Mouse (Mus musculus) hindbrain, embryonic 10.5 days (tissue): Measurements from ENCODE around the gene Creb3l4. TPM values are rescaled to one million over a fixed set of nuclear protein-coding genes. Genes with fewer than 3 reads are reported as not detected.
A peak's percentile ranks its signal among the peaks of the same experiment; 100 is the strongest.
"Not testable (repeated sequence)": the region's sequence is repeated elsewhere in the genome, so short reads cannot be mapped to it uniquely, and the experiment has no call there.

Source experiments
- DNase-seq: peaks from one replicate; pipeline ENCODE4 v3.0.0-alpha.2; 2017; ENCODE audit warnings: low spot score
- H3K27ac ChIP-seq: fragments of 300-500 bp; sonication (generic); 2 replicates; pipeline ENCODE4 v1.5.1; 2016; ENCODE audit warnings: mild to moderate bottlenecking, moderate library complexity
- H3K27me3 ChIP-seq: fragments of 300-500 bp; sonication (generic); 2 replicates; pipeline ENCODE4 v1.6.1; 2016; ENCODE audit warnings: mild to moderate bottlenecking; ENCODE audit not compliant: poor library complexity, insufficient read depth, severe bottlenecking
- H3K36me3 ChIP-seq: fragments of 300-500 bp; sonication (generic); 2 replicates; pipeline ENCODE4 v1.6.1; 2016; ENCODE audit warnings: mild to moderate bottlenecking, moderate library complexity
- H3K4me1 ChIP-seq: fragments of 300-500 bp; sonication (generic); replicated peaks from 2 replicates; pipeline ENCODE4 v1.6.1; 2016; ENCODE audit warnings: mild to moderate bottlenecking
- H3K4me3 ChIP-seq: fragments of 300-500 bp; sonication (generic); 2 replicates; pipeline ENCODE4 v1.5.1; 2016; ENCODE audit warnings: mild to moderate bottlenecking, moderate library complexity
- H3K9me3 ChIP-seq: fragments of 300-500 bp; sonication (generic); 2 replicates; pipeline ENCODE4 v1.6.1; 2016; ENCODE audit warnings: mild to moderate bottlenecking, moderate library complexity
- WGBS: fragments of 180-500 bp; shearing (Covaris S2); methylation state at CpG from one replicate; pipeline ENCODE4 v1.1.7; 2016; 5-methylcytosine and 5-hydroxymethylcytosine counted together
- polyA plus RNA-seq: library from polyadenylated mRNA; unstranded; fragments of >200 nt; fragmentation: Nextera tagmentation; extraction: Ambion mirVana; gene quantifications from 2 replicates; pipeline ENCODE4 v1.2.1, GENCODE M21; 2016

Gene Creb3l4
- polyA plus RNA-seq, 1 experiment from 2014 or later: 4.2 TPM

- Histone ChIP-seq H3K36me3 (peaks cover 53% of the 10 kb centered on the region), H3K4me3 (no peak overlapping the region), H3K27me3 (no peaks in the 10 kb centered on the region), H3K27ac (no peak overlapping the region), H3K9me3 (no peaks in the 10 kb centered on the region), H3K4me1 (peaks cover 27% of the 10 kb centered on the region)
- 93% methylated on average over 19 of the region's 19 CpGs for WGBS
- DNase-seq: no peak
Measured at GRCm38 (mm10) chr3:90256731-90257530, 13.6 kb upstream of the Creb3l4 start.

- Histone ChIP-seq H3K36me3 (peaks cover 52% of the 10 kb centered on the region), H3K4me1 (peaks cover 27% of the 10 kb centered on the region), H3K4me3 (peak overlapping the region; percentile 92), H3K27me3 (no peaks in the 10 kb centered on the region), H3K27ac (no peak overlapping the region), H3K9me3 (no peaks in the 10 kb centered on the region)
- whole genome bisulfite sequencing: 93% methylated on average over 14 of the region's 14 CpGs
- no peak for DNase-seq
Measured at GRCm38 (mm10) chr3:90255784-90256353, 12.6 kb upstream of the Creb3l4 start.

- H3K9me3 ChIP-seq: no peaks in the 10 kb centered on the region
- peak overlapping the region; percentile 93 for H3K27ac ChIP-seq
- DNase-seq: no peak
- WGBS: 21% methylated on average over 2 of the region's 2 CpGs
- H3K27me3 ChIP-seq: no peaks in the 10 kb centered on the region
- peaks cover 27% of the 10 kb centered on the region for H3K4me1 ChIP-seq
- H3K36me3 ChIP-seq: peaks cover 52% of the 10 kb centered on the region
- peak overlapping the region; percentile 92 for H3K4me3 ChIP-seq
Measured at GRCm38 (mm10) chr3:90255194-90255565, 11.9 kb upstream of the Creb3l4 start.

GRCm38 (mm10) chr3:90254419-90255193, 11.3 kb upstream of the Creb3l4 start:
- Histone ChIP-seq H3K27me3 (no peaks in the 10 kb centered on the region), H3K4me1 (peaks cover 27% of the 10 kb centered on the region), H3K9me3 (no peaks in the 10 kb centered on the region), H3K36me3 (peaks cover 52% of the 10 kb centered on the region), H3K4me3 (peak overlapping the region; percentile 92), H3K27ac (peak overlapping the region; percentile 93)
- DNase-seq: no peak
- 1% methylated on average over 41 of the region's 41 CpGs for WGBS

- Histone ChIP-seq H3K27me3 (no peaks in the 10 kb centered on the region), H3K27ac (peak within 1 kb of the TSS; percentile 93), H3K9me3 (no peaks in the 10 kb centered on the region), H3K4me1 (peaks cover 33% of the 10 kb centered on the region), H3K4me3 (peak within 1 kb of the TSS; percentile 92), H3K36me3 (peaks cover 50% of the 10 kb centered on the region)
- 3% methylated on average over 40 of the region's 40 CpGs for WGBS
- DNase-seq: peak; percentile 95
Measured at GRCm38 (mm10) chr3:90253653-90254418, 10.5 kb upstream of the Creb3l4 start, which contains the start of gene Crtc2. Crtc2 (plus strand) TSS chr3:90254163.

- not testable (repeated sequence) for H3K9me3 ChIP-seq, DNase-seq, H3K27ac ChIP-seq, H3K4me3 ChIP-seq, H3K27me3 ChIP-seq
- 87% methylated on average over 1 of the region's 1 CpGs for WGBS
- peaks cover 40% of the 10 kb centered on the region for H3K4me1 ChIP-seq
- H3K36me3 ChIP-seq: peaks cover 43% of the 10 kb centered on the region
Measured at GRCm38 (mm10) chr3:90253174-90253573, 9.9 kb upstream of the Creb3l4 start.

- H3K27me3 ChIP-seq, H3K27ac ChIP-seq, H3K9me3 ChIP-seq, H3K4me3 ChIP-seq, DNase-seq: not testable (repeated sequence)
- Histone ChIP-seq H3K4me1 (peaks cover 42% of the 10 kb centered on the region), H3K36me3 (peaks cover 38% of the 10 kb centered on the region)
- WGBS: 87% methylated on average over 2 of the region's 2 CpGs
Measured at GRCm38 (mm10) chr3:90252659-90253058, 9.3 kb upstream of the Creb3l4 start.

- not testable (repeated sequence) for H3K9me3 ChIP-seq, DNase-seq, H3K27ac ChIP-seq, H3K27me3 ChIP-seq, H3K4me3 ChIP-seq
- peaks cover 29% of the 10 kb centered on the region for H3K36me3 ChIP-seq
- H3K4me1 ChIP-seq: peaks cover 46% of the 10 kb centered on the region
- WGBS: 88% methylated on average over 11 of the region's 12 CpGs
Measured at GRCm38 (mm10) chr3:90251731-90252226, 8.5 kb upstream of the Creb3l4 start.

GRCm38 (mm10) chr3:90250791-90251190, 7.5 kb upstream of the Creb3l4 start:
- Histone ChIP-seq H3K4me1 (peaks cover 37% of the 10 kb centered on the region), H3K4me3 (no peak overlapping the region), H3K27me3 (no peaks in the 10 kb centered on the region), H3K36me3 (peaks cover 28% of the 10 kb centered on the region), H3K27ac (no peak overlapping the region), H3K9me3 (no peaks in the 10 kb centered on the region)
- no peak for DNase-seq
- WGBS: 89% methylated on average over 6 of the region's 6 CpGs

- no peaks in the 10 kb centered on the region for H3K9me3 ChIP-seq
- H3K4me1 ChIP-seq: peaks cover 27% of the 10 kb centered on the region
- DNase-seq: no peak
- peak overlapping the region; percentile 93 for H3K27ac ChIP-seq
- WGBS: 9% methylated on average over 10 of the region's 10 CpGs
- H3K4me3 ChIP-seq: peak overlapping the region; percentile 70
- H3K27me3 ChIP-seq: no peaks in the 10 kb centered on the region
- H3K36me3 ChIP-seq: peaks cover 28% of the 10 kb centered on the region
Measured at GRCm38 (mm10) chr3:90248746-90249100, 5.4 kb upstream of the Creb3l4 start.

GRCm38 (mm10) chr3:90247960-90248745, 4.8 kb upstream of the Creb3l4 start, which contains the start of gene Slc39a1:
Slc39a1 (plus strand) TSS chr3:90248172.
- peak within 1 kb of the TSS; percentile 70 for H3K4me3 ChIP-seq
- under 1% methylated on average over 44 of the region's 44 CpGs for WGBS
- H3K9me3 ChIP-seq: no peaks in the 10 kb centered on the region
- H3K4me1 ChIP-seq: peaks cover 29% of the 10 kb centered on the region
- no peaks in the 10 kb centered on the region for H3K27me3 ChIP-seq
- DNase-seq: peak; percentile 97
- peak within 1 kb of the TSS; percentile 93 for H3K27ac ChIP-seq
- peaks cover 28% of the 10 kb centered on the region for H3K36me3 ChIP-seq

- under 1% methylated on average over 3 of the region's 3 CpGs for WGBS
- H3K4me3 ChIP-seq: peak overlapping the region; percentile 70
Measured at GRCm38 (mm10) chr3:90247630-90247959, 4.3 kb upstream of the Creb3l4 start.

More at GRCm38 (mm10) chr3:90247630-90247959, 4.3 kb upstream of the Creb3l4 start:
- peaks cover 28% of the 10 kb centered on the region for H3K36me3 ChIP-seq
- H3K4me1 ChIP-seq: peaks cover 34% of the 10 kb centered on the region
- peak overlapping the region; percentile 93 for H3K27ac ChIP-seq
- no peak for DNase-seq
- H3K9me3 ChIP-seq: no peaks in the 10 kb centered on the region
- H3K27me3 ChIP-seq: no peaks in the 10 kb centered on the region
